Mouse (Mus musculus): ENCODE measurements at regions not wholly inside any gene's neighbourhood (a gene's known extent, or its start where the extent isn't known, plus 50 kb on each side); places are given as distances from the start of the nearest gene placed in this dataset.

DNA sequence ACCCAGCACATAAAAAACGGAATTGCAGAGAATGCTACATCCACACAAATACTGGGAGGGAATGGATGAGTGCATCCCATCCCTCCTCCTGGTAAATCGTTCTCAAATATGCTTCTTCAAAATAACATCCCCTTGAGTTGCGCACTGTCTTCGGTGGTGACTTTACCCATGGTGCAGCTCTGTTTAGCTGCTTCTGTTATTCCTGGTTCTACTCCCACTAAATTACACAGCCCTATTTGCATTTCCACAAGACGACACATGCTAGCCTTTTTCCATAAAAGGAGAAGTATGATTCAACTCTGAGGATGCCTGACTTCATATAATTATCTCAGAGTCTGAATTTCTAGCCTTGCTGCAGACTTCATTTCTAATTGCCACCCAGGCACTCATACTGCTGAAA is 65.5 kb upstream of the Ift57 start:
- H3K4me1 ChIP-seq (ENCODE audit: control insufficient read depth, insufficient read depth, low read length), result no peaks in the 10 kb centered on the region
- WGBS, result 92% methylated on average over 5 of the region's 5 CpGs
- DNase-seq (ENCODE audit: low spot score) (no peak), ATAC-seq (ENCODE audit: insufficient number of reproducible peaks, low FRiP score, low TSS enrichment, low read depth) (no peak)
- no peaks in the 10 kb centered on the region for H3K27me3 ChIP-seq (ENCODE audit: control insufficient read depth, insufficient read depth, low read length)
- H3K36me3 ChIP-seq (ENCODE audit: control insufficient read depth, insufficient read depth, low read length), result no peaks in the 10 kb centered on the region
- H3K4me3 ChIP-seq (ENCODE audit: low read depth, low read length), result no peak overlapping the region
- H3K4me2 ChIP-seq (ENCODE audit: low read depth, severe bottlenecking), result no peak overlapping the region
- no peak overlapping the region for H3K27ac ChIP-seq (replicated peaks; ENCODE audit: low read depth, low read length)
- H3K9me3 ChIP-seq (ENCODE audit: control insufficient read depth, low read length), result no peaks in the 10 kb centered on the region
- no peak overlapping the region for H3K9ac ChIP-seq (ENCODE audit: low read length)

- H3K27ac ChIP-seq (replicated peaks; ENCODE audit: low read depth, low read length), result no peak overlapping the region
- no peaks in the 10 kb centered on the region for H3K4me1 ChIP-seq (ENCODE audit: control insufficient read depth, insufficient read depth, low read length)
- 94% methylated on average over 8 of the region's 8 CpGs for WGBS
- H3K27me3 ChIP-seq (ENCODE audit: control insufficient read depth, insufficient read depth, low read length), result no peaks in the 10 kb centered on the region
- DNase-seq (ENCODE audit: low spot score) (no peak), ATAC-seq (ENCODE audit: insufficient number of reproducible peaks, low FRiP score, low TSS enrichment, low read depth) (no peak)
- no peak overlapping the region for H3K4me2 ChIP-seq (ENCODE audit: low read depth, severe bottlenecking)
- no peak overlapping the region for H3K4me3 ChIP-seq (ENCODE audit: low read depth, low read length)
- no peak overlapping the region for H3K9ac ChIP-seq (ENCODE audit: low read length)
- no peaks in the 10 kb centered on the region for H3K9me3 ChIP-seq (ENCODE audit: control insufficient read depth, low read length)
- H3K36me3 ChIP-seq (ENCODE audit: control insufficient read depth, insufficient read depth, low read length), result no peaks in the 10 kb centered on the region
These were observed 63.5 kb upstream of the Ift57 start for GRCm38 (mm10) chr16:49635506-49635905.

DNA sequence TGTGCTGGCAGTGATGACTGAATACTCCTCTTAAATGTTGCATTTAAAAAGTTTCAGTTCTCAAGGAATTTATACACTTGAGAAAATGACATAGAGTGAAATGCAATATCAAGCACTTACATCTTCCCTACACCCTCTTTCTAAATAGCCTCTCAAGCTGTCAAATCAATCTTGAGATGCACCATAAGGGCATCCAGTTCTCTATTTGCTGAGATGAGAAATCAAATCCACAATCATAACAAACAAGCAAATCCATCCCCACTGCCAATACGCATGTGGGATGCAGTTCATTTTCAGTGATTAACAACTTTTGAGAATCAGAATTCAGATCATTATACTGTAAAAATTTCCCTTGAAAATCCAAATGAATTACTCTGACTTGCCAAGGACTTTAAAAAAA is 62.6 kb upstream of the Ift57 start:
- DNase-seq (ENCODE audit: low spot score), result no peak
- Histone ChIP-seq H3K4me2 (ENCODE audit: low read depth, severe bottlenecking) (no peak overlapping the region), H3K27me3 (ENCODE audit: control insufficient read depth, insufficient read depth, low read length) (no peaks in the 10 kb centered on the region), H3K9me3 (ENCODE audit: control insufficient read depth, low read length) (no peaks in the 10 kb centered on the region), H3K9ac (ENCODE audit: low read length) (no peak overlapping the region), H3K4me3 (ENCODE audit: low read depth, low read length) (no peak overlapping the region), H3K36me3 (ENCODE audit: control insufficient read depth, insufficient read depth, low read length) (no peaks in the 10 kb centered on the region), H3K4me1 (ENCODE audit: control insufficient read depth, insufficient read depth, low read length) (no peaks in the 10 kb centered on the region), H3K27ac (replicated peaks; ENCODE audit: low read depth, low read length) (no peak overlapping the region)
- ATAC-seq (ENCODE audit: insufficient number of reproducible peaks, low FRiP score, low TSS enrichment, low read depth), result no peak
- WGBS, result 98% methylated on average over 1 of the region's 1 CpGs

- H3K27me3 ChIP-seq (ENCODE audit: control insufficient read depth, insufficient read depth, low read length), result no peaks in the 10 kb centered on the region
- no peaks in the 10 kb centered on the region for H3K36me3 ChIP-seq (ENCODE audit: control insufficient read depth, insufficient read depth, low read length)
- H3K4me1 ChIP-seq (ENCODE audit: control insufficient read depth, insufficient read depth, low read length), result no peaks in the 10 kb centered on the region
- WGBS, result 71% methylated on average over 1 of the region's 1 CpGs
- H3K4me2 ChIP-seq (ENCODE audit: low read depth, severe bottlenecking), result no peak overlapping the region
- no peak overlapping the region for H3K4me3 ChIP-seq (ENCODE audit: low read depth, low read length)
- DNase-seq (ENCODE audit: low spot score), result no peak
- H3K27ac ChIP-seq (replicated peaks; ENCODE audit: low read depth, low read length), result no peak overlapping the region
- no peak overlapping the region for H3K9ac ChIP-seq (ENCODE audit: low read length)
- H3K9me3 ChIP-seq (ENCODE audit: control insufficient read depth, low read length), result no peaks in the 10 kb centered on the region
- no peak for ATAC-seq (ENCODE audit: insufficient number of reproducible peaks, low FRiP score, low TSS enrichment, low read depth)
These were observed 56.3 kb upstream of the Ift57 start for GRCm38 (mm10) chr16:49642696-49643095.

DNA sequence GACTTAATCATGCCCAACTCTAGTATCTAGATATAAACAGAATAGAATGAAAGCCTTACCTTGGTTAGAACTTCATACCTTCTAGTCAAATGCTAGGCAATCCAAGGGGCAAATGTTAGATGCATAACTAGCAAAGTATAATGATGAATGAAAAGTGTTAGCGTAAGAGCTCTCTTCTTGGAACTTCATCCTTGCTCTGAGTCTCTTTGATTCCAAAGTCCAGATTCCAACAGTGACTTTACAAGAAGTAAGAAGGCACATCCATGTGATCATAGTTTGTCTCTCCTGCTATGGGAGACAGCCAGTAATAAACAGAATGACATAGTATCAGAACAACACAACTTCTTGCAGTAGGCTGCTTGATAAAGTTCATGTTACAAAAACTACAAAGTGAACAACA is 54.6 kb upstream of the Ift57 start:
- Histone ChIP-seq H3K4me2 (ENCODE audit: low read depth, severe bottlenecking) (no peak overlapping the region), H3K9ac (ENCODE audit: low read length) (no peak overlapping the region), H3K27me3 (ENCODE audit: control insufficient read depth, insufficient read depth, low read length) (no peaks in the 10 kb centered on the region), H3K27ac (replicated peaks; ENCODE audit: low read depth, low read length) (no peak overlapping the region), H3K4me3 (ENCODE audit: low read depth, low read length) (no peak overlapping the region), H3K36me3 (ENCODE audit: control insufficient read depth, insufficient read depth, low read length) (no peaks in the 10 kb centered on the region), H3K4me1 (ENCODE audit: control insufficient read depth, insufficient read depth, low read length) (no peaks in the 10 kb centered on the region), H3K9me3 (ENCODE audit: control insufficient read depth, low read length) (no peaks in the 10 kb centered on the region)
- WGBS, result 97% methylated on average over 1 of the region's 1 CpGs
- DNase-seq (ENCODE audit: low spot score) (no peak), ATAC-seq (ENCODE audit: insufficient number of reproducible peaks, low FRiP score, low TSS enrichment, low read depth) (no peak)

DNA sequence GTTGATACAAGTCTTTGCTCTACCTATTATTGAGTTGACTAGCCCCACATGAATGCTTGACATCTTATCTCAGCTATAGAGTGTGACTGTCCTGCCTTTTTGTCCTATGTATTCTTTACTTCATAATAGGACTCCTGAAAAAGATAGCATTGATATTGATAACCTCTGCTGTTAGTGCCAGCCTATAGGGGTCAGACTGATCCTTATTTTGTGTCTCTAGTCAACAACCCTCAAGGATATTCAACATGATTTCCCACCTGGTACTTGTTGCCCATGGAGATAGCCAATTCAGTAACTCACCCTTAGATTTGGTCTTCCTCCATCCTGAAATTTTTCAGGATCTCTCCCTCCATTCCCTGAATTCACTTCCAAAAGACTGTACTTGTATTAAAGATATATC is 52.6 kb upstream of the Ift57 start:
- DNase-seq (ENCODE audit: low spot score) (no peak), ATAC-seq (ENCODE audit: insufficient number of reproducible peaks, low FRiP score, low TSS enrichment, low read depth) (no peak)
- Histone ChIP-seq H3K9ac (ENCODE audit: low read length) (no peak overlapping the region), H3K27ac (replicated peaks; ENCODE audit: low read depth, low read length) (no peak overlapping the region), H3K36me3 (ENCODE audit: control insufficient read depth, insufficient read depth, low read length) (no peaks in the 10 kb centered on the region), H3K4me3 (ENCODE audit: low read depth, low read length) (no peak overlapping the region), H3K4me1 (ENCODE audit: control insufficient read depth, insufficient read depth, low read length) (no peaks in the 10 kb centered on the region), H3K9me3 (ENCODE audit: control insufficient read depth, low read length) (no peaks in the 10 kb centered on the region), H3K27me3 (ENCODE audit: control insufficient read depth, insufficient read depth, low read length) (no peaks in the 10 kb centered on the region), H3K4me2 (ENCODE audit: low read depth, severe bottlenecking) (no peak overlapping the region)

Data from limb, embryonic 11.5 days (tissue).